Mouse (Mus musculus): ENCODE data around the gene Ctdspl.

Gene Ctdspl

GRCm38 (mm10) chr9:118990490-118990889, 64.2 kb downstream of the Ctdspl start:
- no peak for DNase-seq (ENCODE audit: low spot score)

DNA sequence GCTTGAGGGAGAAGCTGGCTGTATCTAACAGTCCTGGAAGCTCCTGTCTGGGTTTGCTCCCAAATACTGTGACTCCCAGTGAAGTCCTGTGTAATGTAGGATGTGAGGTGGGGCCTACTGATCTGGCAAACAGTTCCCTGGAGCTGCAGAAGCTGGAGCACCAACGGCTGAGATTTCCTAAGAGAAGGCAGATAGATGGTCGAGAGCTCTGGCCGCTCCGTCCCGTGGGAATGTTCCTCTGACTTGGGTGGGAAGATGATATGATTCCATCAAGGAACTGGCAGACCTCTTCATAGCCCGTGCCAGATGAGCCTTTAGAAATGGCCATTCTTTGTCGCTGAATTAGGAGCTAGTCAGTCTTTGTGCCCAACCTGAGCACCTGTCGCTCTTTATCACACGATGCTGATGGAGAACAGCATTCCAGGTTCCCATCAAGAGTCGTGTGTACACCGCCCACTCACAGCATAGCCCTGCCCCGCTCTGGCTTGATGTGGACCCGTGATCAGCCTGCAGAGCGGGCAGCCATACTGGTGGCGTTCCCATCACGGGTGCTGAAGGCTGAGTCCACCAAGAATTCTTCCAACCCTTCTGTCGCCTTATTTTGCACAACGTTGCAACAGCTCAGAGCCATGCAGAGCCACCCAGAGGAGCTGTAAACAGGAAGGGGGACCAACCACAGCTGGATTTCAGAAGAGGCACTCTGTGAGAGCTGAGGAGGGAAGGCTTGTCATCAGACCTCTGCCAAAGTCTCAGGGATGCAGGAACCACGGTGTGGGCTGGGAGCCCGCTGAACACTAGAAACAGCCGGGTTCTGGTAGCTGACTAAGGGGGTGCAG, 65.7 kb downstream of the Ctdspl start:
- no peak for DNase-seq (ENCODE audit: low spot score)

- no peak for DNase-seq (ENCODE audit: low spot score)
These were observed 66.3 kb downstream of the Ctdspl start for GRCm38 (mm10) chr9:118992586-118992955.

DNA sequence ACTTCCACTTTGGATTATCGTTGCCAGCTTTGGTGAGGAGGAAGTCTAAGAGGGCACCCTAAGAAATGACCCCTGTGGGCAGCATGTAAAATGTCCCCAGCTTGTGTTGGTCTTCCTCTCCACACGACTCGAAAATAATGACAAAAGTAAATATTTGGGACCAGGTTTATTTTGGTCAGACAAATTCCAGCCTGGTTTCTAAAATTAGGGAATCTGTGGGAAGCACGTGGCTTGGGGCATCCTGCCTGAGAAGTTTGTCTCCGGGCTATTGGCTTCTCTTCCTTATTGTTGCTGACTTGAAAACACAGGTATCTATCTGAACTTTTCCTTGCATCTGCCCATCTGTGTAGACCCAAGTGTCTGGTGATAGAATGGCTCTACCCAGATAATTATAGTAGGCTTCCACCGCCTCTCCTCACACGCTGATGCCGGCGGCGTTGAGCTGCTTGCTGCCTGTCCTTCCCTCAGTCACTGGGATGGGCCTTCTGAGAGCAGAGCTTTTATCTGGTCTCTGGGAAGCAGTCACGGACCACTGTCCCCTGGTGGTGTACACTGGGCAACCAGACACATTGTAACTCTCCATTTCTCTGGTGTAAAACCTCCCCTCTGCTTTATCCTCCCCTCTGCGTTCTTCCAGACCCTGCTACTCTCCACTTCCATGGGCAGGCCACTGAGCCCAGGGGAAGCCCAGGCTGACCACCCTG, 68.4 kb downstream of the Ctdspl start:
- DNase-seq (ENCODE audit: low spot score) = no peak

DNA sequence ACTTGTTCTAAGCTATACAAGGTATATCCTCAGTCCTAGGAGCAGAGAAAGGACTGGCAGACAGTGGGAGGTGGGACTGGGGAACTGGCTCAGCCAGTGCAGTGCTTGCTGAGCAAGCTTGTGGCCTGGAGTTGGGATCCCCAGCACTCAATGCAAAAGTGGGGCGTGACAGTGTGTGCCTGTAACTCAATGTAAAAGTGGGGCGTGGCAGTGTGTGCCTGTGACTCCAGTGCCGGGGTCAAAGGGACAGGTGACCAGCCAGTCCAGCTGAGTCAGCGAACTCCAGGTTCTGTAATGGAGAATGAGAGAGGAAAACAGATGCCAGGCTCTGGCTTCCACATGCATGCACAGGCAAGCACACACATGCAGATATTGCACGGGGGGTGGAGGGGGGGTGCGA, 69.3 kb downstream of the Ctdspl start:
- DNase-seq (ENCODE audit: low spot score) = no peak

- no peak for DNase-seq (ENCODE audit: low spot score)
These were observed 71.0 kb downstream of the Ctdspl start for GRCm38 (mm10) chr9:118997241-118997640.

- no peak for DNase-seq (ENCODE audit: low spot score)
These were observed 73.9 kb downstream of the Ctdspl start for GRCm38 (mm10) chr9:119000196-119000595.

DNA sequence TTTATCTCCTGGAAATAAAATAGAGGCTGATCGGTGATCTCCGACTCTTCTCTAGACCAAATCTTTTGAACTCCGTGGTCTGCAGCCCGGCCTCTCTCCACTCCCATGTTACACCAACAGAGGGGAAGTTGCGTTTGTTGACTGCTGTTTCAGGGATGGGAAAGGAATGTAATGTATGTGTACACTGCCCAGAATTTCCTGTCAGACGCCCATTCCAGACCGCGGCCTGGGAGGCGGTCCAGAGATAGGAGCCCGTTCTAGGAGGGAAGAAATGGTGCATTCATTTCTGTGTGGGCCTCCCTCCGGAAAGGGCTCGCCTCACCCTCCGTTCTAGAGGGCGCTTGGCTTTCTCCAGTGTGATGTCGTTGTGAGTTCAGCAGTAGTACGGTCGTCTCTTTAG, 76.0 kb downstream of the Ctdspl start:
- no peak for DNase-seq (ENCODE audit: low spot score)

- no peak for DNase-seq (ENCODE audit: low spot score)
These were observed 77.9 kb downstream of the Ctdspl start for GRCm38 (mm10) chr9:119003990-119004702.

- DNase-seq (ENCODE audit: low spot score) = no peak
These were observed 78.4 kb downstream of the Ctdspl start for GRCm38 (mm10) chr9:119004703-119005076.

- DNase-seq (ENCODE audit: low spot score) = no peak
These were observed 79.2 kb downstream of the Ctdspl start for GRCm38 (mm10) chr9:119005303-119006029.

DNA sequence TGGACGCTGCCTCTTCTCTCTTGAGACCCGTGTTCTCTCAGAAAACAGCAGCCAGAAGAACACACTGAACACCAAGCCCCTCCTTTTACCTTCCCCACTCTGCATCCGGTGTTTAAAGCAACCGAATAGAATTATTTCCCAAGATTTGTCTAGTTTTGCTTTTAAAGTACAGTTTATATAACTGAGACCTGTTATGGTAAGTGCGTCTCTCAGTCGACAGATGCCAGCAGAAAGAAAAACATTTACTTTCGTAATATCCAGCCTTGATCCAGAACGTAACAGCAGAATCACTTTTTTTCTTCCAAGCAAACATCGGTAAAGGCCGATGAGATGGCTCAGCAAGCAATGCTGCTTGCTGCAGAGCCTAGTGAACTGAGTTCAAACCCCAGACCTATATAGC, 81.0 kb downstream of the Ctdspl start:
- DNase-seq (ENCODE audit: low spot score) = no peak

GRCm38 (mm10) chr9:119008871-119009270, 82.6 kb downstream of the Ctdspl start:
- DNase-seq (ENCODE audit: low spot score) = no peak

DNA sequence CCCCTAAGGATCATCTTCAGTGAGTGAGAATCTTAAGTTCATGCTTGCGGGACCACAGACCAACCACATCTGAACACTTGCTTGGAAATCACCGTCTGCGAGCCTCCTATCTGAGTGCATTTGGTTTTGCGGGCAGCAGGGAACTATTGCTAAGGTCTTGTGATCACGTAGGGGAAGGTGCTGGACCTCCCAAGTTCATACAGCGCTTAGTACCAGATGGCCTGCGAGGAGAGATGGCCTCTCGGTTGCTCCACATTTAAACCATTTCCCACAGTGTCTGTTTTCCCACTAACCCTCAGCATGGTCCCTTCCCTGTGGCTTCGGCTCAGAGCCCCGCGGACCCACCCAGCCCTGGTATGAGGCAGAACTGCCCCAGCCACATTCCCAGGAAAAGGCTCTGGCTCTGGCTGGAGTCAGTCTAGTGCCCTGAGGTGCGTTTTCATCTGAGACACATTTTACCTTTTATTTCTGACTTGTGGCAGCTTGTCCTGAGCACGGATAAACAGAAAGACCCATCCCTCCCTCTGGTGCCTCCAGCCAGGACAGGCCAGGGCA, 84.0 kb downstream of the Ctdspl start:
- DNase-seq (ENCODE audit: low spot score) = no peak

DNA sequence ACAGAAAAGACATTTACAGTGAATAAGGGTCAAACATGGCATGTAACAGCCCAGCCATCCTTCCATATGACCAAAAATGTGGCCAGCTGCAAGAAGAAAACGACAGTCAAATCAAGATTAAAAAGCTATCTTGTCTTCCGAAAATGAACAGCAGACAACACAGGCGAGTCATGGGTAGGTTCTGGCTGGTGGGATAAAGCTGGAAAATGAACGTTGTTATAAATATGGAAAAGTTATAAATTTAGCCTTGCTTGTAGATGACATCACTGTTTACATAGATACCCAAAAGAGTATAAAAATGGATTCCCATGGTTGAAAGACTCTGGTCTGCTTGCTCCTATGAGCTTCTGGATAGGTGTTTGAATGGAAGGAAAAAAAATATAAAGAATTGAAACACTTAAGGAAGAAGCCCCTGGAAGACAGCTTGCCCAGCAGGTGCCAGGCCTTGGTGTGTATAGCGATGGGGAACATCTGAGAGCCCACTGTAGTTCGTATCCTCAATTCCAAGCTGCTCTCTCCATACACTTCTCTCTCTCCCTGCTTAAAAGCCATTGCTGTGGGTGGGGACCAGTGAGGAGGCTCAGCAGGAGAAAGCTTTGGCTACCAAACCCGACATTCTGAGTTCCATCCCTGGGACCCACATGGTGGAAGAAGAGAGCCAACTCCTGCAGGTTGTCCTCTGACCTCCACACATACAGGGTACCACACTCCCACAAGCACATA, 90.7 kb downstream of the Ctdspl start:
- DNase-seq (ENCODE audit: low spot score) = no peak

DNA sequence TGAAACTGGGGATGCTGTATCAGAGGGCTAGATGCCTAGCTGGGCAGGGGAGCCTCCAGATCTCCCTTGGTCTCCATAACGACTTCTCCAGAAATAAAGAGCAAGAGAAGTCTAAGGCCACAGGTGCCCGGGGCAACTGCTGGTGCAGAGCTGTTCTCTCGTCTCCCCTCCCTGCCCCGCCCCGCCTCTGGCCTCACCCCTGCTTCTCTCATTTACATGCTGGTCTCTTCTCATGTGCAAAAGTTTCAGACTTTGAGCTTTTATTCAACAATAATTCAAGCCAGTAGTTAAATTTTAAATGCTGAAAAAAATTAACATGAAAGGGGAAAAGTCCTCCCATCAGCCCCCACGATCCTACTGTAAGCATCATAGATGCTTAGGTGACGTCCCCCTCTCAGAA, 95.5 kb downstream of the Ctdspl start:
- DNase-seq (ENCODE audit: low spot score) = no peak

GRCm38 (mm10) chr9:119025263-119025662, 99.0 kb downstream of the Ctdspl start:
- DNase-seq (ENCODE audit: low spot score) = no peak

DNA sequence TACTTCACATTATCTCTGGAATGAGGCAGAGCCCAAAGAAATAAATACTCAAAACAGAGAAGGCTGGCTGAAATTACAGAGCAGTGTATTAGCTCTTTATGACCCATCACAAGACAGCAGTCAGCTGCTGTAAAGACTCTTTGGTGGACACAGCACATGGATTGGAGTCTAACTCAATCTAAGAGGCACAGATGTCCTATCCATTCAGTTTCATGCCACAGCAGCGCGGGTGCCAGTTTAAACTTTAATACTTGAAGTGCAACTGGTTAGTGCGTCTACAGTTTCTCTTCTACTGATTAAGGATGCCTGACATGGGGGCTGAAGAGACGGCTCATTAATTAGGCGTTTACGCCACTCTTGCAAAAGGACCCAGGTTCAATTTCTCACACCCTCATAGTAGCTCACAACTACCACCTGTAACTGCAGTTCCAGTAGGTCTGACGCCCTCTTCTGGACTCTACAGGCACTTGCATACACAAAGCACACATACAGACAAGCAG, 99.6 kb downstream of the Ctdspl start:
- no peak for DNase-seq (ENCODE audit: low spot score)

- DNase-seq (ENCODE audit: low spot score) = no peak
These were observed 101.1 kb downstream of the Ctdspl start for GRCm38 (mm10) chr9:119027337-119027736.

GRCm38 (mm10) chr9:119028226-119029195, 102.3 kb downstream of the Ctdspl start:
- no peak for DNase-seq (ENCODE audit: low spot score)

All from T-cell, adult 2 months (primary cell).